Mouse (Mus musculus): ENCODE measurements around the gene Prkg1. TPM values are rescaled to one million over a fixed set of nuclear protein-coding genes. Genes with fewer than 3 reads are reported as not detected.

Gene Prkg1
- polyA plus RNA-seq, 1 experiment from 2014 or later = 2.1 TPM

DNA sequence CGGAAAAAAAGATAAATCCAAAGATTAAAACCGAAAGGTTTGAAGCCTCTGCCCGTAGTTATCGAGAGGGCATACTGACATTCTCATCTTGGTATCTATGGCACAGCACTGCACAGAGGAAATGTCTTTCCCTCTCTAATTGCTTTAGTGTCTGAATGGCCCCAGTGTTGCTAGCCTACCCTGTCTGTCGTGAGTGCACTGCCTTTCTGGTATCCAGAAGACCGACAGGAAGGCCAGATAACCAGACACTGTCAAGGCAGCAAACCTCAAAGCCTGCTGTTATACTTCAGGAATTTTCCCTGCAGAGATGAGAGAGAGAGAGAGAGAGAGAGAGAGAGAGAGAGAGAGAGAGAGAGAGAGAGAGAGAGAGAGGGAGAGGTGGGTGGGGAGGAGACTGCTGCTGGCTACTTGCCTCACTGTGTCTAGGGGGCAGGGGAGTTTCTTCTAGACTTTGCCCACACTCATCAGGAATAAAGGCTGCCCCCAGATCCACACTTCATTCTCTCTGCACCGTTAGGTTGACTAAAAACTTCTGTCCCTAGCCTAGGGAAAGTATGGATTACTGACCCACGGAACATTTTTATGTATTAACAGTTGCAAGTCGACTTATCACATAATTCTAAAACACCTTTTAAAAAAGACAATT is 10.1 kb downstream of the Prkg1 start:
- WGBS = 55% methylated on average over 9 of the region's 9 CpGs
- Histone ChIP-seq H3K4me3 (ENCODE audit: low read length) (no peak overlapping the region), H3K4me2 (replicated peaks; ENCODE audit: low read depth, low read length) (no peak overlapping the region), H3K36me3 (ENCODE audit: control insufficient read depth, insufficient read depth, low read length) (no peaks in the 10 kb centered on the region), H3K9ac (ENCODE audit: low read depth, low read length) (no peak overlapping the region), H3K4me1 (ENCODE audit: control insufficient read depth, insufficient read depth, low read length) (0 out of 2 replicates have a peak, but pooled peaks cover 3% of the 10 kb centered on the region), H3K27ac (ENCODE audit: low read depth, low read length) (no peak overlapping the region), H3K9me3 (ENCODE audit: control insufficient read depth, low read length) (no peaks in the 10 kb centered on the region), H3K27me3 (ENCODE audit: control insufficient read depth, insufficient read depth, low read length) (no peaks in the 10 kb centered on the region)
- no peak for ATAC-seq (ENCODE audit: low FRiP score, low TSS enrichment)

DNA sequence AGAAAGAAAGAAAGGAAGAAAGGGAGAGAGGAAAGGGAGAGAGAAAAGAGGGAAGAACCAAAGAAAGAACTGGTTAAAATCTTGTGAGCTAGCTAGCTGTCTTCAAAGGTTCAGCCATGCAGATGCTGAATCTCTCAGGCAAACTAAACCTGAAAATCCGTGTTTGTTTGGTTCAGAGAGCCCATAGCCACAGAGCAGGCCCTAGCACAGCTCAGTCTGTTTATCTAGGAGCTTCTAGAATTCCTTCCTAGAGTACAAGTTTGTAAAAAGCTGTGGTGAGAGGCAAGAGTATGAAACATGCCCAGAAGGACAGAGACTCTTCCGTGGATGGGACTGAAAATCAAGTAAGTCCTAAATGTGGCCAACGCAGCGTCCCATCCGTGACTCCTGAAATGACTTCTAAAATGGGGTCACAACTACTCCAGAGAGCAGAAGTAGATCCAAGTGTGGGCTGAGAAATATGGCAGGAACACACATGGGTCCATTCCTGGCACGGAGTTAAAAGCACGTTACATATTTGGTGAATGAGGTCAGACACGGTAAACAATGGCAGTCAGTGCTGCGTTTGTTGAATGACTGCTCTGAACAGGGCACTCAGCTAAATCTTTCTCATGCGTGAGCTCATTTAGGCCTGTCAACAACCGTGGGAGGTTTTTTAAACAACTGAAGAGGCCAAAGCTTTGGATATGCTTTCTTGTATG is 13.7 kb downstream of the Prkg1 start:
- no peaks in the 10 kb centered on the region for H3K27me3 ChIP-seq (ENCODE audit: control insufficient read depth, insufficient read depth, low read length)
- ATAC-seq (ENCODE audit: low FRiP score, low TSS enrichment) = no peak
- no peaks in the 10 kb centered on the region for H3K36me3 ChIP-seq (ENCODE audit: control insufficient read depth, insufficient read depth, low read length)
- H3K4me1 ChIP-seq (ENCODE audit: control insufficient read depth, insufficient read depth, low read length) = 0 out of 2 replicates have a peak, but pooled peaks cover 3% of the 10 kb centered on the region
- H3K4me2 ChIP-seq (replicated peaks; ENCODE audit: low read depth, low read length) = no peak overlapping the region
- no peak overlapping the region for H3K4me3 ChIP-seq (ENCODE audit: low read length)
- WGBS = 52% methylated on average over 11 of the region's 11 CpGs
- no peaks in the 10 kb centered on the region for H3K9me3 ChIP-seq (ENCODE audit: control insufficient read depth, low read length)
- H3K27ac ChIP-seq (ENCODE audit: low read depth, low read length) = no peak overlapping the region
- no peak overlapping the region for H3K9ac ChIP-seq (ENCODE audit: low read depth, low read length)

DNA sequence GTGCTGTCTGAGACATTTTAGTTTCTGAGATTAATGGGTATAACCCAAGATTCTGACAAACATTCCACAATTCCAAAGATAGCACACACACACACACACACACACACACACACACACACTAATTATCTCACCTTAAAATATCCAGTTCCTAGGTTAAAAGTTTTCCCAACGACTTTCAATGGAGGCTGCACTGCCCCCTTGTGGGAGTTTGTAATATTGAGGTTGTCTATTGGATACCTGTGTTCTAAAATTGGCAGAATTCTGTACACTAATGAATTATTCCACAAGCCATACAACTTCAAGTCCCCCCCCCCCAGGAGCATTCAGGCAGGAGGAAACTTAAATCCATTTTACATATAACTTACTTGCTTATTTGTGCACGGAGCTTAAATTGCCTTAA is 18.2 kb downstream of the Prkg1 start:
- no peak for ATAC-seq (ENCODE audit: low FRiP score, low TSS enrichment)
- Histone ChIP-seq H3K9ac (ENCODE audit: low read depth, low read length) (no peak overlapping the region), H3K4me1 (ENCODE audit: control insufficient read depth, insufficient read depth, low read length) (no peaks in the 10 kb centered on the region), H3K4me3 (ENCODE audit: low read length) (no peak overlapping the region), H3K4me2 (replicated peaks; ENCODE audit: low read depth, low read length) (no peak overlapping the region), H3K36me3 (ENCODE audit: control insufficient read depth, insufficient read depth, low read length) (no peaks in the 10 kb centered on the region), H3K27me3 (ENCODE audit: control insufficient read depth, insufficient read depth, low read length) (no peaks in the 10 kb centered on the region), H3K9me3 (ENCODE audit: control insufficient read depth, low read length) (no peaks in the 10 kb centered on the region), H3K27ac (ENCODE audit: low read depth, low read length) (no peak overlapping the region)
- WGBS = 8% methylated on average over 2 of the region's 2 CpGs

DNA sequence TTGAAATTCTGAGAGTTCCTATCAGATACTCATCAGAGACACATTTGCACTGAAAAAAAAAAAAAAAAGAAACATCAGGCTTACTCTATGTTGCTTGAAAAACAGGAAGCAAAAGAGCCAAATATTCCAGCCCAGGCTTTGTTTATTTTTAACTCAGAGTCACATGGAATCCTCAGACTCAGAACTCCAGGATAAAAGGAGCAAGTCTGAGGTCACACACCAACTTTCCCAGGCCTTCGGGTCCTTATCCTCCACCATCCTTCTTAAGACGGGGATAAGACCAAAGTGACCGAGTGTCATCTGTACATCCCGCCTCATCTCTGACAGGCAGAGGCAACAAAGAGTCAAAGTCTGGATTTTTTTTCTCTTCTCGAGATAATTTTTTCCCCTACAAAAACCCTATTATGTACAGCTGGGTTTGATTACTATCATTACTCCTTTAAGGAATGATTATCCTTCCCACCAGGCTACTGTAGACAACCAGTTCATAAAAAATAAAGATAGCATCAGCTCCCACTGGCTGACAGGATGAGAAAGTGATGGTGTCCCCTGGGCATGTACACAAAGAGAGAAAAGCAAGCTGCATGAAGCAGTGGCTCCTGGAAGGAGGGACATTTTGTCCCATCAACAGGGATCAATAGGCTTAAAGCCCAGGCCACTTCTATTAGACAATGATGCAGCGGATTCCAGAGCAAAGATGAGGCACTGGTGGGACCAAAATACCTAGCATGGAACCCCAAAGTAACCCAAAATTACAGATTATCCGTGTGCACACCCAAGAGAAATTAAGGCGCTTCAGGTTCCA is 21.4 kb downstream of the Prkg1 start:
- Histone ChIP-seq H3K9me3 (ENCODE audit: control insufficient read depth, low read length) (no peaks in the 10 kb centered on the region), H3K4me2 (replicated peaks; ENCODE audit: low read depth, low read length) (no peak overlapping the region), H3K4me1 (ENCODE audit: control insufficient read depth, insufficient read depth, low read length) (no peaks in the 10 kb centered on the region), H3K36me3 (ENCODE audit: control insufficient read depth, insufficient read depth, low read length) (no peaks in the 10 kb centered on the region), H3K27me3 (ENCODE audit: control insufficient read depth, insufficient read depth, low read length) (no peaks in the 10 kb centered on the region), H3K4me3 (ENCODE audit: low read length) (no peak overlapping the region), H3K27ac (ENCODE audit: low read depth, low read length) (no peak overlapping the region), H3K9ac (ENCODE audit: low read depth, low read length) (no peak overlapping the region)
- no peak for ATAC-seq (ENCODE audit: low FRiP score, low TSS enrichment)
- WGBS = 73% methylated on average over 8 of the region's 8 CpGs

DNA sequence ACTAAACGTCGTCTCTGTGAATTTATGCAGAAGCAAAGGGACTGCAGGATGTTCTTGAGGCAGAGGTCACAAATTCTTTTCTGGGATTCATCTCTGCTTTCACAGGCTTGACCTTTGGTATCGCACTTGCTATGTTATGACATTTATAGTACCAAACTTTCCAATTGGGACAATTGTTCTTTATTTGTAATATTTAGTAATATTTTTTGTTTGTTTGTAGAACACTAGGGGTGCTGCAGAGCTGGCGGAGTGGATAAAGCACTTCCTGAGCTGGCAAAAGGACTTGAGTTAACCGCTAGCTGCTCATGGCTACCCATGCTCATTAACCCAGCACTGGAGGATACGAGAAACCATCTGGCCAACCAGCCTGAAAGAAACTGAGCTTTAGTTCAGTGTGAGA is 49.9 kb downstream of the Prkg1 start:
- 82% methylated on average over 6 of the region's 6 CpGs for WGBS
- H3K27ac ChIP-seq (ENCODE audit: low read depth, low read length) = no peak overlapping the region
- no peaks in the 10 kb centered on the region for H3K27me3 ChIP-seq (ENCODE audit: control insufficient read depth, insufficient read depth, low read length)
- no peak overlapping the region for H3K4me2 ChIP-seq (replicated peaks; ENCODE audit: low read depth, low read length)
- no peaks in the 10 kb centered on the region for H3K36me3 ChIP-seq (ENCODE audit: control insufficient read depth, insufficient read depth, low read length)
- no peaks in the 10 kb centered on the region for H3K4me1 ChIP-seq (ENCODE audit: control insufficient read depth, insufficient read depth, low read length)
- ATAC-seq (ENCODE audit: low FRiP score, low TSS enrichment) = no peak
- H3K9me3 ChIP-seq (ENCODE audit: control insufficient read depth, low read length) = no peaks in the 10 kb centered on the region
- no peak overlapping the region for H3K4me3 ChIP-seq (ENCODE audit: low read length)
- no peak overlapping the region for H3K9ac ChIP-seq (ENCODE audit: low read depth, low read length)

DNA sequence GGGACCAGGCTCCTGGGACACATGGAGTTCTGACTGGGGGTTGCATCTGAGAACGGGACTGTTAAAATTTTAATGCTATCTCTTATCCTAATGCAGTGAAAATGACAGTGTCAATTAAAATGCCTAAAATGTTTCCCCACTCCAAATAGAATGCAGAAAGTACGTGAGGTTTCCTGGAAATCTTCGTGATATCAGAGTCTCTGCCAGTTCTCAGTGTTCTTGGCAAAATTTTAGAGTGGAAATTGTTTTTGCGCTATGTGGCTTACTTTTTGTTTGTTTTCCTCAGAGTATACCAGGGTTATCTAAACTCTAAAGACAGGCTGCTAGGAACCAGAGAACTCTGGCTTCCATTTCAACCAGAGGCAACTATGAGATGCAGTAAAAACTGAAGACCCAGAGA is 50.4 kb downstream of the Prkg1 start:
- no peak overlapping the region for H3K4me2 ChIP-seq (replicated peaks; ENCODE audit: low read depth, low read length)
- no peaks in the 10 kb centered on the region for H3K36me3 ChIP-seq (ENCODE audit: control insufficient read depth, insufficient read depth, low read length)
- H3K27me3 ChIP-seq (ENCODE audit: control insufficient read depth, insufficient read depth, low read length) = no peaks in the 10 kb centered on the region
- H3K4me3 ChIP-seq (ENCODE audit: low read length) = no peak overlapping the region
- H3K27ac ChIP-seq (ENCODE audit: low read depth, low read length) = no peak overlapping the region
- no peak overlapping the region for H3K9ac ChIP-seq (ENCODE audit: low read depth, low read length)
- H3K9me3 ChIP-seq (ENCODE audit: control insufficient read depth, low read length) = no peaks in the 10 kb centered on the region
- 87% methylated on average over 4 of the region's 4 CpGs for WGBS
- no peak for ATAC-seq (ENCODE audit: low FRiP score, low TSS enrichment)
- H3K4me1 ChIP-seq (ENCODE audit: control insufficient read depth, insufficient read depth, low read length) = no peaks in the 10 kb centered on the region

DNA sequence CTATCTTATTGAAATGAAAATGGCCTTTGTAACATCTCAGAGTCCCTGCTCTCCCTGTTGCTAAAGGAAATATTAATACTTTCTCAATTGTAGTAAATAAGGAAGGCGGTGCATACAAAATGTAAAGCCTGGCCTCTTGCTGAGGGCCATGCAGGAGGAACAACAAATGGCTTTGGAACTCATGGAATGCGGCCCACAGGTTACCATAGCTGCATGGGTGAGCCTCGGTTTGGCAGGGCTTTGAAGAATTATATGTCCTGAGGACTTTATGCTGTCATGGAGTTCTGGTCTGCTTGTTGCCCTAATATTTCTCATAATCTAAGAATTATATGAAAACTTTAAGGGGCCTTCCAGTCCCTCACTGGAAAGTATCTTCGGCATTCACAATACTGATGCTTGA is 51.5 kb downstream of the Prkg1 start:
- no peak overlapping the region for H3K27ac ChIP-seq (ENCODE audit: low read depth, low read length)
- no peaks in the 10 kb centered on the region for H3K27me3 ChIP-seq (ENCODE audit: control insufficient read depth, insufficient read depth, low read length)
- no peak overlapping the region for H3K9ac ChIP-seq (ENCODE audit: low read depth, low read length)
- no peaks in the 10 kb centered on the region for H3K4me1 ChIP-seq (ENCODE audit: control insufficient read depth, insufficient read depth, low read length)
- H3K9me3 ChIP-seq (ENCODE audit: control insufficient read depth, low read length) = no peaks in the 10 kb centered on the region
- no peak overlapping the region for H3K4me3 ChIP-seq (ENCODE audit: low read length)
- ATAC-seq (ENCODE audit: low FRiP score, low TSS enrichment) = no peak
- WGBS = 56% methylated on average over 4 of the region's 4 CpGs
- H3K4me2 ChIP-seq (replicated peaks; ENCODE audit: low read depth, low read length) = no peak overlapping the region
- no peaks in the 10 kb centered on the region for H3K36me3 ChIP-seq (ENCODE audit: control insufficient read depth, insufficient read depth, low read length)

DNA sequence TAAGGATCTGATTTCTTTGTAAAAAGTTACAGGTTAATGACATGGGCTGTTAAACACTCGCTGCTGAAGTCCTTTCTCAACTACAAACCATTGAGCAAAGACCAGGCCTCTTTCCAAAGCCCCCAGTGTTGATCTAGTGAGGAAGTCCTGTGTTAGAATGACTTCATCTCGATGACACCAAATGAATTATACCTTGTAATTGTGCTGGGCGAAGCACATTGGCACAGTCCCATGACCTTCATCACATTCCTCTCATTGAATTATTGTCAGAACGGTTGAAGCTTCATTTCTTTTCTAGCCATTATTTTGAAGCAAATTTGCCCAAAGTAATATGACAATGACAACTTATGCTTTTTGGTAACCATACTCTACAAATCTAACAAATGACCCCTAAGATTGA is 54.5 kb downstream of the Prkg1 start:
- Histone ChIP-seq H3K27me3 (ENCODE audit: control insufficient read depth, insufficient read depth, low read length) (no peaks in the 10 kb centered on the region), H3K27ac (ENCODE audit: low read depth, low read length) (no peak overlapping the region), H3K4me2 (replicated peaks; ENCODE audit: low read depth, low read length) (no peak overlapping the region), H3K36me3 (ENCODE audit: control insufficient read depth, insufficient read depth, low read length) (no peaks in the 10 kb centered on the region), H3K4me3 (ENCODE audit: low read length) (no peak overlapping the region), H3K9ac (ENCODE audit: low read depth, low read length) (no peak overlapping the region), H3K9me3 (ENCODE audit: control insufficient read depth, low read length) (no peaks in the 10 kb centered on the region), H3K4me1 (ENCODE audit: control insufficient read depth, insufficient read depth, low read length) (no peaks in the 10 kb centered on the region)
- ATAC-seq (ENCODE audit: low FRiP score, low TSS enrichment) = no peak
- 73% methylated on average over 4 of the region's 4 CpGs for WGBS

DNA sequence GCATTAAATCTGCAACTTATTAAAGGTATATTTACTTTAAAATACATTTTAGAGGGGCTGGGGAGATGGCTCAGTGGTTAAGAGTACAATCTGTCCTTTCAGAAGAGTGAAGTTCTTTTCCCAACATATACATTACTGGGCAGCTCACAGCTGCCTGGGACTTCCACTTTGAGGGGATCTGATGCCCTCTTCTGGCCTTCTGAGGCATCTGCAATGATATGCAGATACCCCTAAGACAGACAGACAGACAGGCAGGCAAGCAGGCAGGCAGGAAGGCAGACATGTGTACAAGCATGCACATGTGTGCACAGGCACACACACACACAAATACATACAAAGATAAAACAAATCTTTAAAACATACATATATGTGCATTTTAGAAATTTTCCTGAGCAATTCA is 60.8 kb downstream of the Prkg1 start:
- Histone ChIP-seq H3K27me3 (ENCODE audit: control insufficient read depth, insufficient read depth, low read length) (no peaks in the 10 kb centered on the region), H3K36me3 (ENCODE audit: control insufficient read depth, insufficient read depth, low read length) (no peaks in the 10 kb centered on the region), H3K9me3 (ENCODE audit: control insufficient read depth, low read length) (no peaks in the 10 kb centered on the region), H3K4me2 (replicated peaks; ENCODE audit: low read depth, low read length) (no peak overlapping the region), H3K9ac (ENCODE audit: low read depth, low read length) (no peak overlapping the region), H3K27ac (ENCODE audit: low read depth, low read length) (no peak overlapping the region), H3K4me1 (ENCODE audit: control insufficient read depth, insufficient read depth, low read length) (no peaks in the 10 kb centered on the region), H3K4me3 (ENCODE audit: low read length) (no peak overlapping the region)
- no peak for ATAC-seq (ENCODE audit: low FRiP score, low TSS enrichment)

All from kidney, embryonic 14.5 days (tissue).